Mouse (Mus musculus) forelimb bud, embryonic 11.5 days (tissue): ENCODE results near the gene Pdha1.

Experiments
- DNase-seq: peaks from one replicate; pipeline ENCODE4 v3.0.0-alpha.2; 2012; ENCODE audit warnings: low read depth, low spot score

Gene Pdha1

GRCm38 (mm10) chrX:160137861-160138717 lies at the start of gene Pdha1:
TSS of gene Pdha1 (minus strand) at chrX:160138413.
- peak; percentile 81 for DNase-seq

GRCm38 (mm10) chrX:160179032-160179431 lies 40.8 kb upstream of the Pdha1 start:
- DNase-seq = no peak

GRCm38 (mm10) chrX:160170150-160170549 lies 31.9 kb upstream of the Pdha1 start:
- DNase-seq = peak; percentile 48

GRCm38 (mm10) chrX:160166246-160166985 lies 28.2 kb upstream of the Pdha1 start:
- DNase-seq = no peak

- DNase-seq = no peak
Observed at GRCm38 (mm10) chrX:160164259-160164658, 26.0 kb upstream of the Pdha1 start.

- no peak for DNase-seq
Observed at GRCm38 (mm10) chrX:160153147-160153815, 15.1 kb upstream of the Pdha1 start.

- no peak for DNase-seq
Observed at GRCm38 (mm10) chrX:160148859-160149258, 10.6 kb upstream of the Pdha1 start.

GRCm38 (mm10) chrX:160147406-160147805 lies 9.2 kb upstream of the Pdha1 start:
- no peak for DNase-seq

GRCm38 (mm10) chrX:160146806-160147205 lies 8.6 kb upstream of the Pdha1 start:
- no peak for DNase-seq

- no peak for DNase-seq
Observed at GRCm38 (mm10) chrX:160137177-160137860, 894 bp downstream of the Pdha1 start.

- no peak for DNase-seq
Observed at GRCm38 (mm10) chrX:160136153-160136552, 2.1 kb downstream of the Pdha1 start.

GRCm38 (mm10) chrX:160135719-160136118 lies 2.5 kb downstream of the Pdha1 start:
- no peak for DNase-seq

GRCm38 (mm10) chrX:160134136-160134843 lies 3.9 kb downstream of the Pdha1 start:
- no peak for DNase-seq

GRCm38 (mm10) chrX:160116658-160117057 lies 21.6 kb downstream of the Pdha1 start:
- peak; percentile 38 for DNase-seq

GRCm38 (mm10) chrX:160116074-160116473 lies 22.1 kb downstream of the Pdha1 start:
- DNase-seq = no peak

- no peak for DNase-seq
Observed at GRCm38 (mm10) chrX:160113777-160114176, 24.4 kb downstream of the Pdha1 start.

GRCm38 (mm10) chrX:160107817-160108216 lies 30.4 kb downstream of the Pdha1 start:
- no peak for DNase-seq

GRCm38 (mm10) chrX:160091973-160092372 lies 46.2 kb downstream of the Pdha1 start:
- DNase-seq = no peak
